17 mouse cellular contexts compared by ENCODE assay signal in the genomic region with DNA sequence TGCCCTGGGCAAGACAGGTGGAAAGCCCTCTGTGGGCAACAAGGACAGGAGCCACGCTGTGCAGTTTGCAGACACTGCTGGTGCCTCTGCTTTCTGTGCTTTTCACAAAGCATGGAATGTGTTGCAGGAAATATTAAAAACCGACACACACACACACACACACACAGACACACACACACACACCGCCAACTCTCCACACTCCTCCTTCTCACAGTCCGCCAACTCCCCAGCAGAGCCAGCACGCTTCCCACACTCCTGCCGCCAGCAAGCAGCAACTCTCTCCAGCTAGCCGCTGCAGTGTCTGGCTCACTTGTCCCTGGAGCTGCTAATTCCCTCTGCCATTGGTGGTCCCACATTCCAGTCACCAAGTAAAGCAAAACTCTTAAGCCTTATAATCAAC. TPM values are rescaled to one million over a fixed set of nuclear protein-coding genes. Genes with fewer than 3 reads are reported as not detected.
DNase-seq lines count a peak whose midpoint lies in the region; ATAC-seq and TF ChIP-seq lines count a peak whose summit lies in the region.
"Had no signal": no experiment of that assay in that cellular context is flagged by ENCODE, and none has a peak within 500 bp of the region (broad histone marks: within the 10 kb centered on the region; RNA-seq: fewer than 3 reads in every experiment).

No protein-coding gene starts in this region.

- no peak for ATAC-seq in forebrain, postnatal 0 days
- ATAC-seq in forebrain, embryonic 12.5 days (ENCODE audit: low FRiP score), result no peak
- peak; percentile 95 for ATAC-seq in frontal cortex, adult (ENCODE audit: low TSS enrichment)
- no peak for ATAC-seq in megakaryocyte, adult 5-6 weeks (ENCODE audit: poor library complexity, severe bottlenecking)
- ATAC-seq in lung, postnatal 0 days, result no peak
- ATAC-seq: liver, embryonic 12.5 days had no signal

- no peak overlapping the region for H3K4me3 ChIP-seq in forebrain, postnatal 0 days (ENCODE audit: low read depth, low read length)
- H3K4me3 ChIP-seq in forebrain, embryonic 12.5 days (replicated peaks), result no peak overlapping the region
- H3K4me3 ChIP-seq in lung, postnatal 0 days (ENCODE audit: low read depth, low read length), result no peak overlapping the region
- H3K4me3 ChIP-seq: liver, embryonic 12.5 days had no signal

- no peaks in the 10 kb centered on the region for H3K36me3 ChIP-seq in forebrain, postnatal 0 days (ENCODE audit: insufficient read depth)
- no peaks in the 10 kb centered on the region for H3K36me3 ChIP-seq in forebrain, embryonic 12.5 days (replicated peaks)
- H3K36me3 ChIP-seq in lung, postnatal 0 days (ENCODE audit: insufficient read depth, low read length), result no peaks in the 10 kb centered on the region
- H3K36me3 ChIP-seq: G1E; liver, embryonic 12.5 days had no signal

- intact Hi-C loops in left cerebral cortex, postnatal 36 days (cut with DNase I), result no loop called here

- no peaks in the 10 kb centered on the region for H3K4me1 ChIP-seq in forebrain, postnatal 0 days (ENCODE audit: insufficient read depth)
- H3K4me1 ChIP-seq in forebrain, embryonic 12.5 days, result peaks cover 8% of the 10 kb centered on the region
- H3K4me1 ChIP-seq in lung, postnatal 0 days (ENCODE audit: insufficient read depth, low read depth, low read length), result no peaks in the 10 kb centered on the region
- H3K4me1 ChIP-seq: liver, embryonic 12.5 days had no signal

- H3K4me2 ChIP-seq in forebrain, postnatal 0 days (ENCODE audit: low read depth), result no peak overlapping the region
- H3K4me2 ChIP-seq in forebrain, embryonic 12.5 days, result no peak overlapping the region
- no peak overlapping the region for H3K4me2 ChIP-seq in lung, postnatal 0 days (replicated peaks; ENCODE audit: low read depth, low read length)
- H3K4me2 ChIP-seq: liver, embryonic 12.5 days had no signal

- DNase-seq in forebrain, postnatal 0 days, result peak; percentile 16
- peak; percentile 81 for DNase-seq in layer of hippocampus, adult 9-11 months
- peak; percentile 71 to 77 for DNase-seq in left cerebral cortex, postnatal 36 days (ENCODE audit: low spot score in 2 of 2)
- DNase-seq in lung, postnatal 0 days (ENCODE audit: low spot score), result no peak
- DNase-seq in retina, embryonic 14.5 days (ENCODE audit: low spot score), result no peak
- DNase-seq: gastrocnemius, postnatal 25 days; kidney, postnatal 14 days; thymus, postnatal 14 days had no signal

- H3K9ac ChIP-seq in forebrain, postnatal 0 days, result no peak overlapping the region
- no peak overlapping the region for H3K9ac ChIP-seq in forebrain, embryonic 12.5 days
- no peak overlapping the region for H3K9ac ChIP-seq in lung, postnatal 0 days (replicated peaks; ENCODE audit: low read depth)
- H3K9ac ChIP-seq: liver, embryonic 12.5 days had no signal

- TF ChIP-seq CTCF in forebrain, postnatal 0 days (IDR thresholded peaks at IDR 0.05; ENCODE audit: low read depth), result no peak
- no peak for TF ChIP-seq CTCF in lung, postnatal 0 days (IDR thresholded peaks at IDR 0.05)

- TF ChIP-seq EP300 in lung, postnatal 0 days (IDR thresholded peaks at IDR 0.05), result no peak

- no peaks in the 10 kb centered on the region for H3K27me3 ChIP-seq in forebrain, postnatal 0 days (ENCODE audit: insufficient read depth, low read length)
- H3K27me3 ChIP-seq in forebrain, embryonic 12.5 days, result no peaks in the 10 kb centered on the region
- no peaks in the 10 kb centered on the region for H3K27me3 ChIP-seq in lung, postnatal 0 days (replicated peaks; ENCODE audit: insufficient read depth, low read length)
- H3K27me3 ChIP-seq: liver, embryonic 12.5 days had no signal

- no peak overlapping the region for H3K27ac ChIP-seq in forebrain, postnatal 0 days (ENCODE audit: low read depth, low read length)
- no peak overlapping the region for H3K27ac ChIP-seq in forebrain, embryonic 12.5 days
- H3K27ac ChIP-seq in lung, postnatal 0 days (ENCODE audit: low read length), result no peak overlapping the region
- H3K27ac ChIP-seq: liver, embryonic 12.5 days had no signal

- WGBS in forebrain, postnatal 0 days, result 73% methylated on average over 7 of the region's 7 CpGs
- WGBS in forebrain, embryonic 12.5 days, result 78% methylated on average over 7 of the region's 7 CpGs
- 59% methylated on average over 7 of the region's 7 CpGs for WGBS in lung, postnatal 0 days

- no peaks in the 10 kb centered on the region for H3K9me3 ChIP-seq in forebrain, postnatal 0 days (ENCODE audit: low read length)
- no peaks in the 10 kb centered on the region for H3K9me3 ChIP-seq in forebrain, embryonic 12.5 days
- no peaks in the 10 kb centered on the region for H3K9me3 ChIP-seq in lung, postnatal 0 days (ENCODE audit: low read length)
- H3K9me3 ChIP-seq: G1E; liver, embryonic 12.5 days had no signal

RNA-seq across cellular contexts. Expression of gene Fam183b, which starts 4.9 kb away (rescaled TPM):
- total RNA-seq in forebrain, postnatal 0 days (2014; rRNA removed), result 8.0 and 8.6 TPM in 2 replicates
- polyA plus RNA-seq in forebrain, postnatal 0 days (2015; fragmentation: Nextera tagmentation; extraction: Ambion mirVana), result 8.6 and 12.0 TPM in 2 replicates
- polyA plus RNA-seq in forebrain, embryonic 12.5 days (2016; fragmentation: Nextera tagmentation; extraction: Ambion mirVana), result 2.1 and 2.3 TPM in 2 replicates
- 1 to 10 TPM; 2.2 to 2.9 TPM for total RNA-seq in left cerebral cortex, postnatal 36 days (2021)
- total RNA-seq in megakaryocyte, adult 5-6 weeks (2015), result not detected in 2 replicates
- not detected in 2 replicates for total RNA-seq in megakaryocyte, adult 5-6 weeks (2017)
- polyA plus RNA-seq in lung, postnatal 0 days (2015; fragmentation: Nextera tagmentation; extraction: Ambion mirVana), result 31.4 and 36.1 TPM in 2 replicates
- total RNA-seq: G1E; gastrocnemius, postnatal 25 days; neutrophil, adult 5-6 weeks had no signal
- polyA plus RNA-seq: G1E; spleen, adult 2 months had no signal

RNA-seq across cellular contexts. Expression of gene Olfr314, which starts 14.1 kb away (rescaled TPM):
- not detected in 2 replicates for total RNA-seq in forebrain, postnatal 0 days (2014; rRNA removed)
- not detected in 2 replicates for polyA plus RNA-seq in forebrain, postnatal 0 days (2015; fragmentation: Nextera tagmentation; extraction: Ambion mirVana)
- polyA plus RNA-seq in forebrain, embryonic 12.5 days (2016; fragmentation: Nextera tagmentation; extraction: Ambion mirVana), result not detected in 2 replicates
- total RNA-seq in left cerebral cortex, postnatal 36 days (2021), result not detected
- total RNA-seq in megakaryocyte, adult 5-6 weeks (2015), result not detected in 2 replicates
- total RNA-seq in megakaryocyte, adult 5-6 weeks (2017), result not detected in 2 replicates
- not detected in 2 replicates for polyA plus RNA-seq in lung, postnatal 0 days (2015; fragmentation: Nextera tagmentation; extraction: Ambion mirVana)
- total RNA-seq: gastrocnemius, postnatal 25 days; neutrophil, adult 5-6 weeks had no signal
- polyA plus RNA-seq: cortical plate, adult 2 months; G1E; heart, postnatal 0 days; liver, embryonic 12.5 days; spleen, adult 2 months had no signal

RNA-seq across cellular contexts. Expression of gene Olfr313, which starts 17.9 kb away (rescaled TPM):
- total RNA-seq in forebrain, postnatal 0 days (2014; rRNA removed), result not detected in 2 replicates
- polyA plus RNA-seq in forebrain, postnatal 0 days (2015; fragmentation: Nextera tagmentation; extraction: Ambion mirVana), result not detected in 2 replicates
- not detected in 2 replicates for polyA plus RNA-seq in forebrain, embryonic 12.5 days (2016; fragmentation: Nextera tagmentation; extraction: Ambion mirVana)
- not detected for total RNA-seq in left cerebral cortex, postnatal 36 days (2021)
- not detected in 2 replicates for total RNA-seq in megakaryocyte, adult 5-6 weeks (2015)
- total RNA-seq in megakaryocyte, adult 5-6 weeks (2017), result not detected in 2 replicates
- not detected in 2 replicates for polyA plus RNA-seq in lung, postnatal 0 days (2015; fragmentation: Nextera tagmentation; extraction: Ambion mirVana)
- total RNA-seq: gastrocnemius, postnatal 25 days; neutrophil, adult 5-6 weeks had no signal
- polyA plus RNA-seq: cortical plate, adult 2 months; G1E; liver, embryonic 12.5 days; spleen, adult 2 months had no signal

RNA-seq across cellular contexts. Expression of gene Olfr315, which starts 23.9 kb away (rescaled TPM):
- total RNA-seq in forebrain, postnatal 0 days (2014; rRNA removed), result 0.29 TPM in 1 of 2 replicates, not detected in the other
- not detected in 2 replicates for polyA plus RNA-seq in forebrain, postnatal 0 days (2015; fragmentation: Nextera tagmentation; extraction: Ambion mirVana)
- not detected in 2 replicates for polyA plus RNA-seq in forebrain, embryonic 12.5 days (2016; fragmentation: Nextera tagmentation; extraction: Ambion mirVana)
- not detected for total RNA-seq in left cerebral cortex, postnatal 36 days (2021)
- not detected in 2 replicates for total RNA-seq in megakaryocyte, adult 5-6 weeks (2015)
- not detected in 2 replicates for total RNA-seq in megakaryocyte, adult 5-6 weeks (2017)
- not detected in 2 replicates for polyA plus RNA-seq in lung, postnatal 0 days (2015; fragmentation: Nextera tagmentation; extraction: Ambion mirVana)
- total RNA-seq: G1E; gastrocnemius, postnatal 25 days; neutrophil, adult 5-6 weeks had no signal
- polyA plus RNA-seq: cortical plate, adult 2 months; G1E; heart, postnatal 0 days; liver, embryonic 12.5 days; spleen, adult 2 months had no signal

RNA-seq across cellular contexts. Expression of gene Olfr312, which starts 32.2 kb away (rescaled TPM):
- total RNA-seq in forebrain, postnatal 0 days (2014; rRNA removed), result not detected in 2 replicates
- not detected in 2 replicates for polyA plus RNA-seq in forebrain, postnatal 0 days (2015; fragmentation: Nextera tagmentation; extraction: Ambion mirVana)
- polyA plus RNA-seq in forebrain, embryonic 12.5 days (2016; fragmentation: Nextera tagmentation; extraction: Ambion mirVana), result 0.05 TPM in 1 of 2 replicates, not detected in the other
- not detected for total RNA-seq in left cerebral cortex, postnatal 36 days (2021)
- total RNA-seq in megakaryocyte, adult 5-6 weeks (2015), result not detected in 2 replicates
- total RNA-seq in megakaryocyte, adult 5-6 weeks (2017), result not detected in 2 replicates
- not detected in 2 replicates for polyA plus RNA-seq in lung, postnatal 0 days (2015; fragmentation: Nextera tagmentation; extraction: Ambion mirVana)
- total RNA-seq: gastrocnemius, postnatal 25 days; neutrophil, adult 5-6 weeks had no signal
- polyA plus RNA-seq: cortical plate, adult 2 months; G1E; liver, embryonic 12.5 days; spleen, adult 2 months had no signal

Comparison
In these comparisons a context has a peak if more than half of its experiments do, and no peak if none do; other contexts are left out.
1. DNase-seq: peak in forebrain, postnatal 0 days (single experiment), layer of hippocampus, adult 9-11 months (single experiment) and left cerebral cortex, postnatal 36 days (2 of 2); none in lung, postnatal 0 days (single experiment) and retina, embryonic 14.5 days (single experiment).